Mouse (Mus musculus) lung, postnatal 36 days (tissue): ENCODE data around the gene Bmpr1b.
"Not testable (repeated sequence)": the region's sequence is repeated elsewhere in the genome, so short reads cannot be mapped to it uniquely, and the experiment has no call there.

ENCODE experiments used
- DNase-seq: peaks from one replicate; pipeline ENCODE4 v3.0.0; 2022; ENCODE audit warnings: mixed read lengths

The Bmpr1b gene

DNA sequence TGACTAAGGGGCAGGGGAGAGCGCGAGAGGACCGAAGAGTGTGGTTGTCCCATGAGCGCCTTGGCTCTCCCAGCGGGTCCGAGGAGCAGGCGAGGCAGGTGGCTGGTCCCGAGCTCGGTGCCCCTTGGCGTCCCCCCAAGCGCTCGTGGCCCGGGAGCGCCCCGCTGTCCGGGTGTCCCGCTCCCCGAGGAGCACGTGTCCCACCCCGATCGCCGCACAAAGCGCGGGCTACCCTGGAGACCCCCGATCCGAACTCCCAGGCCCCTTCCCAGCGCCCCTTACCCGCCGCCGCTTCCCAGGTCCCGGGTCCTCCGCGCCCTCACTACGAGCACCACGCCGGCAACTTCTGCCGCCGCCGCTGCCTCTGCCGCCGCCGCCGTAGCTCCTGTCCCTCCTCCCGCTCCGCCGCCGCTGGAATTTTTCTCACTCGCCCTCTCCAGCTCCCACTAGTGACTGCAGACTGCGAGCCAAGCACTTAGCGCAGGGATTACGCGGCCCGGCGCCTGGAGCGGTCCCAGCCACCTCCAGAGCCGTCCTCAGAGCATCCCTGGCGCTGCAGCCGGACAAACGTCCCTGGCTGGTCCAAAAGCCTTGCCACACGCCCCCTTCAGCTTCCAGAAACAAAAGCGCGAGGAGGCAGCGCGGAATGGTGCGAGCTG is at the start of gene Bmpr1b:
Gene Bmpr1b, minus strand, starts transcription at position 563 of the 659 bp plus-strand sequence.
- DNase-seq = peak; percentile 66

DNA sequence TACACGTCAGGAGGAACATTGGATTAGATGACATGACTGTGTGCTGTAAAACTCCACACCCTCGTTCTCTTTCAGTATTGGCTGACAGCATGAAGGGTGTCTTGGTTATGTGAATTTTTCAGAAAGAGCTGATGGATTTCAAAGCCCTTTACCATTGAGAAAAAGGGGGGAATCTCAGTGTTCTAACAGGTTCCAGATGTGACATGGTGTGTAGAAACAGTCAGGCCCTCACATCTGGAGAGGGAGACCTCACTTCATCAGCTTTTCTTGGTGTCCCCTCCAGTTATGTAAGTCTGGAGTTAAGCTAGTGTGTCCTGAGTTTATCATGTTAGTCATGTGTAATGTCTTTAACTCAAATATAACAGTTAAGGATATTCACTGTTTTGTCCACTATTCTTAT is 43.6 kb upstream of the Bmpr1b start:
- no peak for DNase-seq

DNA sequence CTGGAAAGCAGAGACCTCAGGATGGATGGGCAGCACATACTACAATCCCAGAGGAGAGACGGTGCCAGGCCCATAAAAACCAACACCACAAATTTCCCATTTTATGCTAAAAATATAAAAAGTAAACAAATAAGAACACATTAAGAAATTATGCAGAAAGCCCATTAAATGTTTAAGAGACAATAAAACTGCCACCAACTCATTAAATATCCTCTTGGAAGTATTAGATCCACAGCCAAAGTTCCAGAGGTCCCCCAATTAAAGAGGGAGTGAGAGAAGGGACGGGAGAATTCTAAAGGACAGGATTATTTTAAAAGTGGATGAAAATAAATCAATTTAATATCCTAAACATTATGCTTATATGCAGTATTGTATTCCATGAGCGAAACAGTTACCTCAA is 43.0 kb upstream of the Bmpr1b start:
- no peak for DNase-seq

DNA sequence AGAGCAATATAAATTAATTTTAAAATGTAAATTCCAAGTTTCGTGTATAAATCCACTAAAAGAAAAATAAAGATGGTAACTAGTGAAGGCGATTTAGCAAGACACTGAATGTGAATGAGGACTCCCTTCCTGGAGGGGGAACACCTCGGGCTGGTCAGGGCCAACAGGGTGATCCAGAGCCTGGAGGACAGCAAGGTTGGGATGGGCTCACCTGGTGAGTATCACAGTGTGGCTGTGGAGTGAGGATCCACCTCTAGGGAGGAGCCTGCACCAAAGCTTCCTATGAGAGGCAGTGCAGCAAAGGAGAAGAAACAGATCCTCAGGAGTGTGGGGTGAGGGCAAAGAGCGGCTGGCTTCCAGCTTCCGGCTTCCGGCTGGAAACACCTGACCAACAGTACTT is 40.8 kb upstream of the Bmpr1b start:
- no peak for DNase-seq

DNA sequence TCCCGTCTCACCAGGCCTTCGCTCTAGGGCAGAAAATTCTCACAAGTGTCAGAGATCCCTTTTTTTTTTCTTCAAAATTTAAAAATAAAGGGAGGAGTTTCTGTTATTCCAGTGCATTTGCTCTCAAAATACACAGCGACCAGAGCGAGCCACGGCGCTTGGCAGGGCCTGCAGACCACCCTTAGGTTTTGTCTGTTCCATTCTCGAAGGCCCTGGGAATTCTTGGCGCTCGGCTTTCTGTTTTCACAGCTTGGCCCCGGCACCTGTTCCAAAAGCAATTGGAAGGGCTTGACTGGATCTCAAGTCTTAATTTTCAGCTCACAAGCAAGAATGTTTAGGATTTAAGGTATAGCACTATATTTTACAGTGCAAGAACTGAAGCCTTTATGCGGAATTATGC is 39.8 kb upstream of the Bmpr1b start:
- DNase-seq = no peak

DNA sequence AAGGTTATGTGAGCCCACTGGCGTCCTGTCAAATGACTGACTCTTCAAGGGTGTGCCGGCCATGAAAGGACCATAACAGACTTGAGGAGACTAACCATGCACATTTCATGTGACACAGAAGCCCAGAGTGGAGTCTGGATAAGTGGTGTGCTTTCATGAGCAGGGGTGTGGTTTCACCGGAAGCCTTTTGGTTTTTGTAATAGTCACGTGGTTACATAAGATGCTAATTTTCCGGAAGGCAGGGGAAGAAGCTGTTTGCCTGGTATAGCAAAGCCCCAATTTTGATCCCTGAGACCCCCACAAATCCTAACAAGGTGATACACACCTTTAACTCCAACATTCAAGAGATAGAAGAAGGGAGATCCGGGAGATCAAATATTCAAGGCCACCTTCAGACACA is 38.3 kb upstream of the Bmpr1b start:
- no peak for DNase-seq

DNA sequence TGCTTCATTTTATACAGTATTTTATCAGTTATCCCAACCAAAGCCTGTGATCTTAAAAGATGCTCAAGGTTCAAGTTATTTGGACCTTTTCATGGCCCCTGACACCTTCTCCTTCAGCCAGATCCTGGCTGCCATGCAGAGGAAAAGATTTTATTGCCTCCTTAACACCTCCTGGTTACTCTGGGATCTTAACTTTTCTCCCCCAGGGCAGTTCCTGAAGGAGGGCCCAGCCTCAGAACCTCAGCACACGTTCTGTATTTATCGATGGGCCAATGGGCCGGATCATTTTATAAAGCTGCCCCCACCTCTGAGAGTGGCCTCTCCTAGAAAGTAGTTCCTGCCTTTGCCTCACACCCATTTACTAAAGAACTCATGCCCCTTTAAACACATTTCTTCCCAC is 37.1 kb upstream of the Bmpr1b start:
- no peak for DNase-seq

DNA sequence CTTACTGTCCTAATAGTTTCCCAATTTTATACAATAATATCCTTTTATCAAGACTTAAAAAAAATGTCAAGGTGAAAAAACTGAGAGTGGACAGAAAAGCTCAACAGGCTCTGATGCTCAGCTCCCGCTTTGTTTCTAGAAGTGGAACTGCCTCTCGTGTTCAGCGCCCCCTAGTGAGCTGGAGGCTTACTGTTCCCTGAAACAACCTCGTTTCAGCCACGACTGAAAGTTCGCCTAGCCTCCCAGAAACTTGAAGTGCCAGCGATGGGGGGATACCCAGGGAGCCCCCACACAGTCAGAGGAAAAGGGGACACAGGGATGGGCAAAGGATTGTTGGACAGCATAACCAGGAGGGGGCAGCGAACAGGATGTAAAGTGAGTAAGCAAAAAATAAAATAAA is 26.9 kb upstream of the Bmpr1b start:
- DNase-seq = no peak

DNA sequence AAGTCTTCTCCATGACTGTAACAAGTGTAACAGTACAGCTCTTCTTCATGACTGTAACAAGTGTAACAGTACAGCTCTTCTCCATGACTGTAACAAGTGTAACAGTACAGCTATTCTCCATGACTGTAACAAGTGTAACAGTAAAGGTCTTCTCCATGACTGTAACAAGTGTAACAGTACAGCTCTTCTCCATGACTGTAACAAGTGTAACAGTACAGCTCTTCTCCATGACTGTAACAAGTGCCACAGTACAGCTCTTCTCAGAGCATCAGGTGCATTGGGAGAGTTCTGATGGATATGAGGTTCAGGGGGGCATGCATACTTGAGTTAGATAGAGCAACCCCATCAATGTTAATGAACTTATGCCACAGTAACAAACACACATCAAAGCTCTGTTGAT is 22.4 kb upstream of the Bmpr1b start:
- not testable (repeated sequence) for DNase-seq

DNA sequence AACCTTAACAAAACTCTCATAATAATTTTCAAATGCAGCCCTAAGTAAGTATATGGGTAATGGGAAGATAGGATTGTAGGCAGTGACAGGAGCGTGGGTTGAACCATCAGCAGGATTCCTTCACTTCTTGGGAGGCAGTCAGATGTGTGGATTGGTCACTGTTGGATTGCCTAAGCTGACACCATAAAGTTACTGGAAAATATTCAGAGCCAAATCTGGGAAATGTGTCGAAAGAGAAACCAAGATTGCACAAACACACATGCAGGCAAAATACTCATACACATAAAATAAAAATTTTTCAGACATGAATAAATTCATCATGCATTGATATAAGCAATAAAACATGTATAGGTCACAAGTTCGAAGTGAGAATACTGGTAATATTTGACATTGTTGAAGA is 17.3 kb upstream of the Bmpr1b start:
- DNase-seq = no peak

DNA sequence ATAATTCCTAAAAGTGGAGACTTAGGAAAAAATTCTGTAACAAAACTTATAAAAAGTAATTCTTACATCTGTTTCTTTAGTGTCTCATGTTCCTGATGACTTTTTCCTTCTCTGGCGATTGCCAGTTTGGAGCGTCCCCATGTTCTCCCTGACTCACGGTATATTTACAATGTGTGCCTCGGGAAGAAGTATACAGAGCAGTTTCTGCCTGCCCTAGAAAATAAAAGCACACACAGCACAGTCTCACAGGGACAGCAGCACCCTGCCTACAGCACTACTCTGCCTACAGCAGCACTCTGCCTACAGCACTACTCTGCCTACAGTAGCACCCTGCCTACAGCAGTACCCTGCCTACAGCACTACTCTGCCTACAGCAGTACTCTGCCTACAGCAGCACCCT is 4.8 kb upstream of the Bmpr1b start:
- no peak for DNase-seq

DNA sequence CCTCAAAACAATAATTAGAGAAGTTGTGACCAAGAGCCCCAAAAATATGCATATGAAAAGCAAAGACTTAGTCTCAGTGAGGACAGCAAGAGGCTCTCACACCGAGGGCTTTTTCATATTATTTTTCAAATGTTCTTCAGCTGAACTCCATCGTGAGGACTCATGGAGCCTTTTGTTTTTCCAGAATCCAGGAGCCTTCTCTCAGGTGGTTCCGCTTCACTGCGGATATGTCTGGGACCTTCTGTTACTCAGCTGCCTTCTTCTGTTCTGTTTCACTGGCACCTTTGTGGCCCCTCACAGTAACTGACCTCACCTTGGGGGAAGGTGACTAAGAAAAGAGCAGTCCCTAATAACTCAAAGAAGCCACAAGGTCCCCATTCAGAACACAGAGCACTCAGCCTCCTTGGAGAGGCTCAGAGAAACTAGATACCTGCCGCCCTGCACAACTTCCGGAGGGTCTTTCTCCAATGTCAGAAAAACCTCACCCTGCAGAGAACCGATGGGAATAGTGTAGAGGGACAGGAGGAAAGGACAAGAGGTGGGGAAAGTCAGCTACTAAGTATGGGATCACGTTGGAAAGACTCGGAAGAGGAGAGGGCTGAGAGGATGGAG is 868 bp downstream of the Bmpr1b start:
- no peak for DNase-seq

DNA sequence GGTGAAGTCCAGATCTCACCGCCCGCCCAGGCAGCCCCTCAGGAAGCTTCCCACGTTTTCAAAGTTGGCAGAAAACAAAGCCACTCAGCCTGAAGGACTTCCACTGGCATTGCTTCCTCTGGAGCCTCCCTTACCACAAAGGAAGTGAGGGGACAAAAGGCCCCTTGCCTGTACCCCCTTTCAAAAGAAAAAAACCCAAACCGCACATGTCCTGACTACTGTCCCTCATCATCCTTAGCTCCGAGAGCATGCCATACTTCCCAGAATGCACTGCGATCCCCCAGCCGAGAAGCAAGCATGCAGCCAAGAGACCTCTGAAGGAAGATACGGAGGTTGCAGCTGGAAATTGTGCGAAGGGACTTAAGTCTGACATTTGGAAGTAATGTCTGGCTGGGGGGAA is 4.2 kb downstream of the Bmpr1b start:
- DNase-seq = no peak

DNA sequence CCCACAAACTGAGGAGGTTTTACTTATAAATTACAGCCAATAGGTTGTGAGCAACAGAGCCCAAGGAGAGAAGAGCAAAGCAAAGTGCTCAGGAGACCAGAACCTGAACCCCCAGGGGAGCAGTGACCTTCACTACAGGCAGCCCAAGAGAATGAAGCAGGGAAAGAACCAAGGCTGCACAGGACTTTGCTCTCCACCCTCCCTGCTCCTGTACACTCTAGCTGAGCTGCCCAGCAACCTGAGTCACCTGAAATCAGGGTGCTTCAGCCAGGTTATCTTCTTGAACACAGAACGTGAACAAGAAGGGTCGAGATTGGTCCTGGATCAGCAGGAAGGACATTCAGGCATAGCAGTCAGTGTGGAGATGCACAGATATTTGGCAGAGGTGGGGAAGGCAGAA is 5.3 kb downstream of the Bmpr1b start:
- no peak for DNase-seq

DNA sequence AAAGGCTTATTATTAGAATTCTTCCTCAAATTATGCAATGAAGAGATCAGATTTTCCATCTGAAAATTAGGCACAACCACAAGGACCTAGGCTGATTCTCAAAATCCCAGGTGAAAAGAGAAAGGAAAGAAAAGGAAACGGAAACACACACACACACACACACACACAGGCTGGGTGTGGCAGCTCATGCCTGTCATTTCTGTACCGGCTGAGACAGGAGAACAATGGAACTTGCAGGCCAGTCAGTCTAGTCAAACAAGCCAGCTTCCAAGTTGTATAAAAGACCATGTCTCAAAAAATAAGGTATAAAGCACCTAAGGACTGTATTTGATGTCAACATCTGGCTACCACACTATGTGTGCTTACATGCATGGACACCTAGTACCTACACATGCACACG is 7.8 kb downstream of the Bmpr1b start:
- no peak for DNase-seq

DNA sequence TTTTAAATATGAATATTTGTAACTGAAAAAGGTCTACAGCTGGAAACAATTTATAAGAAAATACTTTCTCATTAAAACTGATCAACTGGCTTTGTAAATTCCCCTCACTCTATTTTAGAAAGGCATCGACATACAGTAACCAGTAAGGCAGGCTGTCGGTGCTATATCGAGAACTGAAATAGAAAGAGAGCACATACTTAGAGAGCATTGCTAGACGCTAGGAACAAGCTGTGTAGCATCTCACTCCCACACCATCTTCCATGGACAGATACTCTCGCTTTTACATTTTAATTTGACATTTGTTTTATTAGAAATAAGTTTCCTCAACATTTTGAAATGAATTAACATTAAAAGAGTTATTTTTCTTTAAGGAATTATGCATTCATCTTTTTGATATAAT is 17.2 kb downstream of the Bmpr1b start:
- no peak for DNase-seq

DNA sequence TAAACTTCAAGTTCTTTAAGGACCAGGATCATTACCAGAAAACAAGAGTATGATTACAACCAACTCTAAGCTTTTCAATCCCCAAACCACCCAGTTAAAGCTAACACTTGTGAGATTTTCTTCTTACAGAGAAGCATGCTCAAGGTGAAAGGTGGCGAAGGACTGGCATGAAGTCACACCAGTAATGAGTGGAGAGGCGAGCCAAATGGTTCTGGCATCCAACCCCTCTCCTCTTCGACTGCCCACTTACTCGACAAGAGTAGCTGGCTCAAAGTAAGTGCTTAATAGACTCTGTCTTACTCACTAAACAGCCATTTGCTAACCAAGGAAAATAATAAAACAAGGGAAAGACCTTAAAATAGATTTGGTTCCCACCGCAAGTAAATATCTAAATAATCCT is 30.4 kb downstream of the Bmpr1b start:
- peak; percentile 53 for DNase-seq

DNA sequence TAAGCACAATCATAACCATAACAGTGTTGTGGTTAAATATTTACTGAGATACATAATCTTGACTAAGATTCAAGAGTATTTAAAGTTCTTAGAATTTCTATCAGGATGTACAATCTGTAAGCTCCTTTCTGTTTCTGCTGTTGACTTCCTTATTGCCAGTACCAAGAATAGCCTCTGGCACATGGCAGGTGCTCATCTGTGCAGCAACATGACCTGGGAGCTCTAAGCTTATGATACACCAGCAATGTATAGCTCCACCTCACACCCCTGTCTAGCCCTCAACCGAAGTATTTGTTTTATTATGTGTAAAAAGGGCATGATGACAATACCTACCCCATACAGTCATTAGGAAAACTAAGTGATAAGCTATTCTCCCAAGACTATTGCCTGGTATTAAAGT is 42.8 kb downstream of the Bmpr1b start:
- no peak for DNase-seq

DNA sequence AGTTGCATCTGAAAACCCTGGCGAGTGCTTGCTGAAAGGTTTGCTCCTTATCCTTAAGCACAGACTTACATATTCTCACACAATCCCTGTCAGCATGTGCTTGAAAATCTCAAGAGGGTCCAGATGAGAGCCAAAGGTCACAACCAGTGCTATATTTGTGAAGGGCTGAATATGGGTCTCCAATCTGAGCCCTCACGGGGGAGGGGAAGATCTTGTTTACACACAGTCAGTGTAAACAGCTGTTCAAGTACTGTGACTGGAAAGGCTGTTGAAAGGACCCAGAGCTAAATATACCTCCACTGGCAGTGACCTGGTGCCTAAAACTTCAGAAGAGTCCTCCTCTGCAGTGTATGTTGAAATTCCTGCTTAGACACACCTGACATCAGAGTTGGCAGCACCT is 43.7 kb downstream of the Bmpr1b start:
- peak; percentile 84 for DNase-seq

DNA sequence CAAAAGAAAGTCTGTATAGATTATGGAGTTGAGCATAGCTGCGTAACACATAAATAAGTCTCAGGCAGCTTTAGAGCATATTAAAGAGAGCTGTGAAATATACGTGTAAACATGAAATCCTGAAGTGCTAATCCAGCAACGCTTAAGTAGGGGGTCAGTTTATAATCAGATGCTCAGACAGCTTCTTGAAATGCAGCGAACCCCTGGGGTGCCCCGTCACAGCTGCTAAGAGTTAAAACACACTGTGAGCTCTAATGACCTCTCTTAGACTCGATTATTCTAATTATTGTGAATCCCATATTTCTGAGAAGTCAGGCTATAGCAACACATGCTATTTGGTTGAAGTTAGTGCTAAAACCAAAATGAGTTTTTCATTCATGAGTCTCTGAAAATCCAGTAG is 45.0 kb downstream of the Bmpr1b start:
- no peak for DNase-seq

DNA sequence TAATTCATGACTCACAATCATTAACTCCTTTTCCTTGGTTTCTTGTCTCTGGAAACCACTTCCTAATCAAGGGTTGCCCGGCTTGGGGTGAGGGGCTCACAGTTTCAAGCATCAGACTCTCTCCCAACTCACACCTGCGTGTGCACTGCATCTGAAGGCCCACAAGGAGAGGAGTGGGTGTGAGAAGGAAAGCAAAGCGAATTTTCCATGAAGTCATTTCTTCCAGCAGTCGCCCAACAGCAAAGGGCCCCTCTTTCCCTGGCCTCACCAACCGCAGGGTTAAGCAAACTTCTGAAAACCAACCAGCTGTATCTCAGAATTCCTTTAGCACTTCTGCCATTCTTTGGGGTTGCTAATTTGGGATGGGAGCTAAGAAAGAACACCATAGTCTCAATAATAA is 46.8 kb downstream of the Bmpr1b start:
- no peak for DNase-seq

DNA sequence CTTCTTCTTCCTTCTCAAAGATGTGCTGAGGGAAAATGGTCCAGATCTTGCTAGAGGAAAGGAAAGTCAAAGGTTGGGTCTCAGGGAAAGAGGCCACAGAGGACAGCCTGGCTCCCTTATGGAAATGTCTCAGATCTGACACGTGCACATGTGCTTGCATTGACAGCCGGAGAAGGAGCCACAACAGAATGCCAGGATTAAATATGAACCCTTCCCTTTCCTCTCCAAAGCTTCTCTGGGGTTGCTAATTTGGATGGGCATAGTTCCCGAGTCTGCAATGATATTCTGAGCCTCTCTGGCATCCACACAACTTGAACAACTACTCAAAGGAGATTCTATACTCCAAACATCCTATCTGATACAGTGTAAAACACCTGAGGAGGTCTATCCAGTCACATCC is 48.4 kb downstream of the Bmpr1b start:
- DNase-seq = no peak

DNA sequence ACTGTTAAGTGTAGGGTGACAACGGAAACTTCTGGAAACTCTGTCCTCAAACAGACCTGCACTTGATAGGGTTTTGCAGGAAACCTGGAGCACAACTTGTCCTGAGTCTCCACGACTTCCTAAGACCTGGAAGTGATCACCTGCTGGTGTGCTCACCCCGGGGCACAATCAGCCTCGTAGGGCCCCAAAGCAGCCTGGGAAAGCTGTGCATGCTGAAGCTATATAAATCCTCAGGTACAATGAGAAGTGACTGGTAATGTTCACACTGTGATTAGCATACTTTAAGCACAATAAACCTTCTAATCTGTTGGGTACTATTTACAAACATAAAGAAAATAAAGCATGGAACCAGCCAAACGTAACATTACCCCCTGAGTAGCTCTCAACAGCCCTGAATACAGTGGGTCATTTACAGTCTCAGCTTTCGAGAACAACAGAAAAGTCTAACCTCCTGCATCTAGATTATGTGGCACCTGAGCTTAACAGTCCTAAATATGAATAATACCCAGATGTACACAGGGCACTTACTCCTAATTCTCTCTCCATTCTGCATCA is 54.4 kb downstream of the Bmpr1b start:
- no peak for DNase-seq

DNA sequence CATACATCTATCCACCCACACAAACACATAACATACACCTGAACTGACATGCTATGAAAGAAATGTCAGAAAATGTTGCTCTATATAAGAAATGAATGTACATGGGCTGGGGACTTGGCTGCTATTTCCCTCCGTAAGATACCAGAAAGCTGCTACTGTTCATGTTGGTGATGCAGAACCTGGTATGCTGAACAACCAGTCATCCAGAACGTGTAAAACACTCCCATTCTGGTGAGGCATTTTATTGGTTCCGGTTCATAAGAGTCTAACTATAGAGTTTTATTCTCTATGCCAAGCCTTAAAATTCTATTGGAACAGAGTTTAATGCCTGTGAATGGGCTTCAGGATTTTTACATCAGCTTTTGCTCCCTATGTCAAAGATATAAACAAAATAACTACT is 55.0 kb downstream of the Bmpr1b start:
- DNase-seq = no peak

DNA sequence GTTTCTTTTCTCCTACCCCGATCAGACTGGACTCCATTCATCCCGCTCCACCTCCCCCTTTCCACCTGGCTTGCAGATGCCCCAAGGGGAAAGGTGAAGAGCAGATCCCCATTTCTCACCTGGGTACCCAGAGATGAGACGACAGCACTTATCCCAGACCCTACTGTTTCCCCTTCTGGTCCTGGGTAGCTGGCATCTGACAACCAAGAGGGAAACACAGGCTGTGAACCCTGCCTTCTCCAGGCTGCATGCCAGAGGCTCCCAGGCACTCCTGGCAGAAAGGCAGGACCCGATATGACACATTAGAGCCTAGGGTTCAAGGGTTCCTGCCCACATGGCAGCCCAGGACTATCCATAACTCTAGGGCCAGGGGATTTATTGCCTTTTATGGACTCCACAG is 56.0 kb downstream of the Bmpr1b start:
- no peak for DNase-seq
